Mouse (Mus musculus) c-Kit-positive CD71-positive TER-119-positive erythroid progenitor cells, embryonic 14.5 days (primary cell): Measurements from ENCODE around the gene Dcaf8.

ENCODE experiments used
- DNase-seq: peaks from one replicate; pipeline ENCODE4 v3.0.0-alpha.2; 2013; ENCODE audit warnings: low spot score

The Dcaf8 gene

DNA sequence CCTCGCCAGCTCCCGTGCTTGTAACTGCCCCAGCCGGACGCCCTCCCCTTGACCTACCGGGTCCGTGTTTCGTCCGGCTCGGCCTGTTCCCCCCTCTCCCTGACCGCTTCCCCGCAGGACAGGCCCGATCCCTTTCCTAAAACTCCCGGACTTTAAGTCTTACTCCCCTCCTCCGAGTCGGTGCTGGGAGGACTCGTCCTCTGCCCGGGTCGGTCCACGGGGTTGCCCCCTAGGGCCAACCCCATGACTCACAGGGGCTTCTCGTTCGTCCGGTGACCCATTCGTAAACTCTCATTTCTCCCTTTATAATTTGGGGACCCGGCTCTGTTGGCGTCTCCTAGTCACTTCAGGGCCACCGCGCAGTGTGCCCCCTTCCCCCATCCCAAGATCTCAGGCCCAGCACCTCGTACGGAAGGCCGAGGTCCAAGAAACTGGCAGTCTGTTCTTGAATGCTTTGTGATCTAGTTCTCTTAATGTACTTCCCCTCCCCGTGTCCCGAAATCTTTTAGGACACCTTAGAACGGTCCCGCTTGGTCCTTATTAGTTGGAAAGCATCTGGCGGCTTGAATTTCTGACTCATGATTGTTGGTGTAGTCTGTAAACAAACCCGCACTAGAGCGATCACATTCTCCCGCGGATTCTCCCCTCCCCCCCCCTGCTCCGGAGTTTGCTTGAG is 533 bp downstream of the Dcaf8 start:
- DNase-seq = peak; percentile 77

GRCm38 (mm10) chr1:172148955-172149815 is 1.3 kb downstream of the Dcaf8 start:
- DNase-seq = peak; percentile 75

GRCm38 (mm10) chr1:172154536-172154935 is 6.7 kb downstream of the Dcaf8 start:
- DNase-seq = no peak

DNA sequence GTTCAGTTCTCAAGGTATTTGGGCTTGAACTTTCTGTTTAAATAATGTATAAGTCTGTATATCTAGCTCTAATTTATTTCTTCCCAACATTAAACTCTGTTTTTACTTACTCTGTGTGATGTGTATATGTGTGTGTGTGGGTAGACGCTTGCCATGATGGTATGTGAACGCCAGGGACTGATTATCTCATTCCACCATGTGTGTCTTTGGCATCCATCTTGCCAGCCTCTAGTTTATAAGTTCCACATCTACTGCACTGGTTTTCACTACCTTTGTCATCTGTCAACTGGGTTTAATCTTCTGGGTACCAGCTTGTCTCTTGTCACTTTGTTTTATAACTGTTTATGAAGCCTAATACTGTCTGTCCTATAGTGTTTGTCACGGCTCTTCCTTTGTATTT is 7.6 kb downstream of the Dcaf8 start:
- no peak for DNase-seq

- DNase-seq = no peak
Measured at GRCm38 (mm10) chr1:172159970-172160369, 12.1 kb downstream of the Dcaf8 start.

DNA sequence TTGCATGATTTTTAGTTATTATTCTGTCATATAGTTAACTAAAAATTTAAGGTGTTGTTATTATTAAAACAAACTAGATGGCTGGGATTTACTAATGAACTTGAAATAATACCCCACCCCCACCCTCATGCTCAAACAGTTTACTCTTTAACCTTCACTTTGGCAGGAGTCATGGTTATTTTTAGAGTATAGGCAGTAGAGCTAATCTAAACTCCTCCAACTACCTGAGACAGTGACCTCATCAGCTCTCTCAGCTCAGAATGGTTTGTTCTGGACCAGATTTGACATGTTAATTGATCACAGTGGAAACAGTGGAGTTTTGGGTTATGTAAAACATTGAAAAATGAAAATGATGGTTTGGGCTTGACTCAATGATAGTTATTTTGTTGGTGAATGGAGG is 12.6 kb downstream of the Dcaf8 start:
- no peak for DNase-seq

DNA sequence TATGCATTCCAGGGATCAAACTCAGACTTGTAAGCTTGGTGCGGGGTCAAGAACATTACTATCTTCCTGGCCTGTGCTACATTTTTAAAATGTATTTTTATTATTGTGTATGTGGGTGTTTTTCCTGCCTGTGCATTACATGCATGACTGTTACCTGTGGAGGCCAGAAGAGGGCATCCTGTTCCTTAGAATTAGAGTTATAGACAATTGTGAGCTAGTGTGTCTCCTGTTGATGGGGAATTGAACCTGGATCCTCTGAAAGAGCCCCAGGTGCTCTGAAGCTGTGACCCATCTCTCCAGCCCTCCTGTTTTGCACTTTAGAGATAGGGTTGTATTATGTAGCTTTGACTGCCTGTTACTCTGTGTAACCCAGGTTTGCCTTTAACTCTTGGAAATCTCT is 14.1 kb downstream of the Dcaf8 start:
- no peak for DNase-seq

DNA sequence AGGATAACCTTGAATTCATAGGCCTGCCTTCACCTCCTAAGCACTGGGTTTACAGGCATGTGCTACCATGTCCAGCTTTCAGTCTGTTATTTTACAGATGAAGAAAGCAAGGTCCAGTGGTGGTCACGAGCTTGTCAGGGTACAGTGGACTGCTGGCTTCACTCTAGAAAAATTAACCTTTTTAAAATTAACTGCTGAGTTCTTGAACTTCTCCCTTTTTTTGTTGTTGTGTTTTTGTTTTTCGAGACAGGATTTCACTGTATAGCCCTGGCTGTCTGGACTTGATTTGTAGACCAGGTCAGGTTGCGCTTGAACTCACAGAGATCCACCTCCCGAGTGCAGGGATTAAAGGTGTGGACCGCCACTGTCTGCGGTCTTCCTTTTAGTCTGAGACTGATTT is 15.1 kb downstream of the Dcaf8 start:
- DNase-seq = no peak

DNA sequence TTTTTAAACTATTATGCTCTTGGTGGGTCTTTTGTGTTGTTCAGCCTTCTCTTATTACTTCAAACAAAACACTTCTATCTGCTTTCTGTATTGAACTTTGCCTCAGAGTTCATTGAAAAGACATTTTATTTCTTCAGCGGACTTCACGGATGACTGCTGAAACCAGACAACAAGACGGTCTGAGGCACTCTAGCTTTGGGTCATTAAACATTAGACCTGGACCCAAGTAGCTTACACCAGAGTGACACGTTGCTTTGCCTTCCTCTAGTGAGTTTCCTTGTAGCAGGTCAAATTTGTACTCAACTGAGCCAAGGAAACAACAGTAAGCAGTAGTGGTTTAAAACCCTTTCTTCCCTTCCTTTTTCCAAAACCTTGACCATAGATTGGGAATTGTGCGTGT is 20.0 kb downstream of the Dcaf8 start:
- DNase-seq = no peak

DNA sequence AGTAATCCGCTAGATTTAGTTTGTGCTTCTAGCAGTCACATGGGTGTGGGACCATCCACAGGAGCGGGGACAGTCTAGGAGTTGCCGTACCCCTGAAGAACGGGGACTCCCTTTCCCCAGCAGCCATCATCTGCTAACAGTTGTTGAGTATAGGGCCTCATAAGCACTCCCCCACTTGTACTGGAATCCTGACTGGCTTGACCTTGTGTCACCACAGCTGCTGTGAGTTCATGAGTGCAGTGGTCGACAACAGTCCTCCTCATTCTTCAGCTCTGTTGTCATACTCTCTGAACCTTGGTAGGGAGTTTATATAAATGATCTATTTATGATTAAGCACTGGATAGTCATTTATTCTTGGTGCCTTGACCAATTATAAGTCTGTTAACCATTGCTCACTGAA is 21.9 kb downstream of the Dcaf8 start:
- no peak for DNase-seq

DNA sequence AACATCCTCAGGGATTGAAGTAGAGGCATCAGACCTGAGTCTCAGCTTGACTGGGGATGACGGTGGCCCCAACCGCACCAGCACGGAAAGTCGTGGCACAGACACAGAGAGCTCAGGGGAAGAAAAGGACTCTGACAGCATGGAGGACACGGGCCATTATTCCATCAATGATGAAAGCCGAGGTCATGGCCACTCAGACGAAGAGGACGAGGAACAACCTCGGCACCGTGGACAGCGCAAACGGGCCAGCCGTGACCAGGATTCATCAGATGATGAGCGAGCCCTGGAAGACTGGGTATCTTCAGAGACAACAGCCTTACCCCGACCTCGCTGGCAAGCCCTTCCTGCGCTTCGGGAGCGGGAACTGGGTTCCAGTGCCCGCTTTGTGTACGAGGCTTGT is 24.5 kb downstream of the Dcaf8 start:
- no peak for DNase-seq

DNA sequence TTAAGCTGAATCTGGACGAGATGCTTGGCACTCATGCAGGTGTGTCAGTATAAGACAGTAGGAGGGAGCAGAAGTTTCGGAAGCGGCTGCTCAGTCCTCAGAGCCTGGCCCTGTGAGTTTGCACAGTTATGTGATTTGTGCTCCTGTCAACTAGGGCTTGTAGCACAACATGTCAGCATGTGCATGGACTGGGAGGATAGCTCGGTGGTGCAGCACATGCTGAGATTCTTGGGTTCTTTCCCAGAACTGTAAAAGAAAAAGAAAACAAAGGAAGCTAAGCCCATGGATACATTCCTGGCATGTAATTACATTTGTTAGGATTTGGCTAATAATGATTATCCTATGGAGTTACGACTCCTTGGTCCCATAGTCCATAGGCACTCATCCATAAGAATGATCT is 25.3 kb downstream of the Dcaf8 start:
- no peak for DNase-seq

DNA sequence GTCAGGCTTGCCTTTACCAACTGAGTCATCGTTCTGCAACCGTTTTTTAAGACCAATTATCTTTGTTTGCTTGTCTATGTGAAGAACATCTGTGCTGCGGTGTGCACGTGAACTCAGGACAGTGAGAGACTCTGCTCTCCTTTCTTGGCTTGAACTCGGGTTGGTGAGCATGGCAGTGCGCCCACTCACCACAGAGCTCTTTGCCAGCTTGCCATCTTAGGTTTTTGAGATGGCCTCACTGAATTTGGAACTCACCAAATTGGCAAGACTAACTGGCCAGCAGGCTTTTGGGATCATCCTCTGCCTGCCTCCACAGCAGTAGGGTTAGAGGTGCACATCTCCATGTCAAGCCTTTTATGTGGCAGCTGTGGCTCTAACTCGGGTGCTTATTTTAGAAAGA is 29.9 kb downstream of the Dcaf8 start:
- DNase-seq = no peak

DNA sequence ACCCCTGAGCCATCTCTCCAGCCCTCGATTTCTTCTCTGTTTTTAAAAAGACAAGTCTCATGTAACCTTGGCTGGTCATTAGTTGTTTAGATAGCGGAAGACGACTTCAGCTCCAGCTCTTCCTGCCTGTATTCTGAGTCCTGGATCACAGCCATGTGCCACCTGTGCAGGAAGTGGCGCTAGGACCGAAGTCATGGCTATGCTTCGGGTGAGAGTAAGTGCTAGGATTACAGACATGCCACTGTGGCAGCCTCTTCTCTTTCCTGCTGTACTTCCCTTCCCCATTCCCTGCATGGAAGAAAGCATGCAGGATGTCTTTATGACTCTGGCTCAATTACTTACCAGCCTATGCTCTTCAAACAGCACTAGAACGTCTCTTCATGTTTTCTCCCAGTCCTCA is 31.2 kb downstream of the Dcaf8 start:
- no peak for DNase-seq

- no peak for DNase-seq
Measured at GRCm38 (mm10) chr1:172180881-172181280, 33.0 kb downstream of the Dcaf8 start.

DNA sequence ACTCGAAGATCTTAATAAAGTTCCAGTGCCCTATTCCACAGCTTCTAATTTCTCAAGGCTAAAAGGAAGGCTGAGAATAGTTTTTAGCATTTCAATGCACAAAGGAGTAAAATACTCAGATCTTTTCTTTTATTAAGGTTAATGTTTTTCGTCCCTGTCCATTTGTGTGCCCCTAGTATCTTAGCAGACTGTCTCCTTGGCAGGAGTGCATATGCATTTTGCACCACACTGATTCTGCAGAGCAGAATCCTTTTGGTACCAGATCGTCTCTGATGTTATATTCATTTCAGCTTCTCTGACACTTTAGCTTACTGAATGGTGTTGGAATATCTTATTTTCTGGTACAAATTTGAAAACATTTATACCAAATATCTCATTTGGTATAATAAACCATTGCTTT is 33.9 kb downstream of the Dcaf8 start:
- DNase-seq = no peak

DNA sequence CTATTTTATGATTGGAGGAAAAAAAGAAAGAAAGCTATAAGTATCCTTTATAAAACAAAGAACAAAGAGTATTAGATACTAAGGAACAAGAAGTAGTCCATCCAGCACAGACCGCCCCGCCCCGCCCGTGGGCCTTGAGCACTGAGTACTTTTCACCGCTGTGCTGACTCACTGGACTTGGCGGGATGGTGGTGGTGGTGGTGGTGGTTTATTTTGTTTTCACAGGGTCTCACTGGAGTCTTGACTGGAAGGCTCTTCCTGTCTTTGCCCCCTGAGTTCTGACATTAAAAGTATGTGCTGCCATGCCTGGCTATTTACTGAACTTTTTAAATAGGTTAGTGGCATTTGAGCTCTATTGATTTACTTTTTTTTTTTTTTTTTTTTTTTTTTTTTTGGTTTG is 35.2 kb downstream of the Dcaf8 start:
- peak; percentile 42 for DNase-seq

GRCm38 (mm10) chr1:172183915-172184314 is 36.0 kb downstream of the Dcaf8 start:
- no peak for DNase-seq

DNA sequence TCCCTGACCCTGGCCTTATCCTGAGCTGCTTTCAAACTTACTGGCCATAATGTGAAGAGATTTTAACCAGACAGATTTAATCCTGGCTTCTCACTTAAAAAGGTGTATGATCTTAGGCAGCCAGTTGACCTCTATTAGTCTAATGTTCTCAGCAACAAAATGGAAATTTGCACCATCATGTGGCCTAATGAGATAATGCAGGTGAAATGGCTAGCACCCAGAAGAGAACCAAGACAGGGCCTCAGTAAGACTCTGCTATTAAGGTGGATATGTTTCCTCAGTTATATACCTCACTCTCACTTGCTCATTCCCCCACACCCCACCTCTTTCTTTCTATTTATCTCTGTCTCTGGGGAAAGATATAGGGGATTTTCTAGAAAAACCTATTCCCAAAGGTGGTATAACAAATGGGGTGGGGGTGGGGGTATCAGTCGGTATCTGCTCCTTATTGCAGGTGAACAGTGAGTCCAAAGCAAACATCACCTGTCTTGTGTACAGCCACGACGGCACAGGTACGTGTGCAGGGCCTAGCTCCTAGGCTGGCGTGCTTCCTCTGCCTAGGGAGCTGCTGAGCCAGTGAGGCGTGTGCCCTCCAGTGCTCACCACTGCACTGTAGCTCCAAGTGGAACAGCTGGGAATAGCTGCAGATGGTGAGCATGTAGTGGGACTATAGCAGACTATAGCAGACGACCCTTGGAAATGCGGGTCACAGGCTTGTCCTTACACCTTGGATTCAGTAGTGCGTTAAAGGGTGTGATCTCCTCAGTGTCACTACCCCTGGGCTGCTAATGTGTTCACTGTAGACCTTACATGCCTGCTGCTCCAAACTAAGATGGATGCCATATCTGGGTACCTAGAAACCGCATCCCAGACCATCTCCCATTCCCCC is 38.8 kb downstream of the Dcaf8 start:
- no peak for DNase-seq

DNA sequence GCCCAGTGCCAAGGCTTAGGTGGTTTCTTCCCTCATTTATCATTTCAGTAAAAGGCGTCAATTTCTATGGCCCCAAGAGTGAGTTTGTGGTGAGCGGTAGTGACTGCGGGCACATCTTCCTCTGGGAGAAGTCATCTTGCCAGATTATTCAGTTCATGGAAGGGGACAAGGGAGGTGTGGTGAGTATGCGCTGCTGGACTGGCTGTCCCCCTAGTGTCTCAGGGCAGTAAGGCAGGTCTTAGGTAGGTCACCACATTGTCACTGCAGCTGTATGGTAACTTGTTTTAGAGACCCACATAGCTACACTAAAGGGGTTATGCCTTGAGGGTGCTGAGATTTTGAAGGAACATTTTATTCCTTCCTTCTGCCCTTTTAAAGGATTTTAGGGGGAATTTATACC is 41.0 kb downstream of the Dcaf8 start:
- DNase-seq = no peak

DNA sequence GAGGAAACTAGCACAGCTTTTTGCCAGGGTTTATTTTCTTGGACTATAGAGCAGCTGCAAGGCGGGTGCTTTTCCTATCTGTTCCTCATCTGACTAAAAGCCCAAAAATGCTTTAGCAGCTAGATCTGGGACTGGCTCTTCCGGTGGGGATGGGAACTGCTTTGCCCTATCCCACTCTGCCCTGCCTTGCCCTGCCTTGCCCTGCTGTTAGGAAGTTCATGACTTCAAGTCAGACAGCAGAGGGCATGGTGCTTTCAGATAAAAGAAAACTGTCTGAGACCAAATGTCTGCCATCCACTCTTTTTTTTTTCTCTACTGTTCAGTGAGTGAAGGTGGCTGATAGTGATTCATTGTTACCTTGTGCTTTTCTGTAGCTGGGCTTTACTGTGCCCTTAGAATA is 43.7 kb downstream of the Dcaf8 start:
- DNase-seq = no peak

DNA sequence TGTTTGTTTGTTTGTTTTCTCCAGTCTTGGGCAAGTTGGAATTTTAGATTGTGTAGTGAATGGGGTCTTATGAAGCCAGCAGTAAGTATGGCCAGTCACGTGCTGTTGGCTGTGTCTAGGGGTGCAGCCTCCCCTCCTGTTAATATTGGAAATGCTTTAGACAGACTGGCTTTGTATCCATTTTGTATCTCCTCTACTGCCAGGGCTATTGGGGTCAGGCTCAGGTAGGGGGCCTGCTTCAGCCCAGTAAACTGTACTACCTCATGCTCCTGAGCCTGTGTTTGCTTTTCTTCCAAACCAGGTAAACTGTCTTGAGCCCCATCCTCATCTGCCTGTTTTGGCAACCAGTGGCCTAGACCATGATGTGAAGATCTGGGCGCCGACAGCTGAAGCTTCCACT is 44.3 kb downstream of the Dcaf8 start:
- DNase-seq = no peak

DNA sequence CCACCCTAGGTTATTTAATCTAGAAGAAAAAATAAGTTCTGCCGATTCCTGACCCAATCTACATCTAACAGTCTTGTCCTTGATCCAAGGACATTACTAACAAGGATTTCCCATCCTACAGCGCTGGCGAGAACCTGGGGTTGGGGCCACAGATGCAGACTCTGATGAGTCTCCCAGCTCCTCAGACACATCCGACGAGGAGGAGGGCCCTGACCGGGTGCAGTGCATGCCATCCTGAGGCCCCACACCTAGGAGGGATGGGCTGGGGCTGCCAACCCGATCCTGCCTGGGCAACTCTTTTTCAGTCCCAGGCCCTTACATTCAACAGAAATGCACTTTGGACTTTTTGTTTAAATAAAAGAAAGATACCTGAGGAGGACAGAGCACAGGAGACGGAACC is 46.6 kb downstream of the Dcaf8 start:
- DNase-seq = no peak
